Mouse (Mus musculus) 3134 (cell line): ENCODE results near the gene Gstp2.
"Not testable (repeated sequence)": the region's sequence is repeated elsewhere in the genome, so short reads cannot be mapped to it uniquely, and the experiment has no call there.

ENCODE experiments used
- DNase-seq: peaks from one replicate; pipeline ENCODE4 v3.0.0-alpha.2; 2011; ENCODE audit warnings: low spot score; ENCODE audit not compliant: insufficient read length; ENCODE audit errors: extremely low read depth

Gene Gstp2

GRCm38 (mm10) chr19:4070756-4071155 is 24.9 kb upstream of the Gstp2 start:
- DNase-seq, result no peak

DNA sequence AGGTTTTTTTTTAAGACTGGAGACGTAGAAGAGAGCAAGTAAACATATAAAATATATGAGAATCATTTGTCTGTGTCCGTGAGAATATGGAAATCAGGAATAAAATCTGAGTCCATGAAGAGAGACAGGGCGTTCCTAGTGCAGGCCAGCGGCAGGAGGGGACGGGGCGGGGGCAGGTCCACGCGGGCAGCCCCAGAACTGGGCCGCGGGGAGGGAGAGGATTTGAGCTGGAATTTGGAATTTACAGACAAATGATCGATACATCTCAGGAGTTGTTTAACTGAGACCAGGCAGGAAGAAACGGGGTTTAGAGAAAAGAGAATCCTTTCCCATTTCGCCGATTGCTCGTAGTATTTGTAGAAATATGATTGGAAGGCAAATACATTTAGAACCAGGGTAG is 24.5 kb upstream of the Gstp2 start:
- no peak for DNase-seq

DNA sequence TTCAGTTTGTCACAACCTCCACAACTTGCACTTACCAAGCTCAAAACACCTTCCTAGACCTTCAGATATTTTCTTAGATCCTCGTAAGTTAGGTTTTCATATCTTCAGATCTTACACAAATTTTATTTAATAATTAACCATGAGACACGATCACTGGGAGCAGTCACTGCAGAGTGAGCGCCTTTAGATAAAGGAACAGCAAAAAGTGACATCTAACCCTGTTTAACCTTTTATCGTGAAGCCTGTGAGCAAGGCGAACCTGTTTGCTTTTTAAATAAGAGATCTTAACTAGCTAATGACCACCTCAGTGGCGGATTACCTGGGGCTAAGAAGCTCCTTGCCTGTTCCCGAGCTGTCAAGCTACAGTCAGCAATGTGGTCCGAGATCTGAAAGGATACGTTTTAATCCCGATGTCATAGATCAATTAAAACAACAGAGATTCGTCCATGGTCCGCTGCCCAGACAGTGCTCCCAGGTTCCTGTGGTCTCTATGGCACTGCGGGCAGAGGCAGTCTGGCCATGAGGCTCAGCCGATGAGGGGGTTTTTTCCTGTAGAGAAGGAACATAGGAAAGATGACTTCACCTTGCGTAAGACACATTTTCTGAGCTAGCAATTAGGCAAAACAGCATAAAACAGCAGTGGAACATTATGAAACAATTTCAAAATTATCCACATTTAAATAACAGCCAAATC is 23.0 kb upstream of the Gstp2 start:
- no peak for DNase-seq

DNA sequence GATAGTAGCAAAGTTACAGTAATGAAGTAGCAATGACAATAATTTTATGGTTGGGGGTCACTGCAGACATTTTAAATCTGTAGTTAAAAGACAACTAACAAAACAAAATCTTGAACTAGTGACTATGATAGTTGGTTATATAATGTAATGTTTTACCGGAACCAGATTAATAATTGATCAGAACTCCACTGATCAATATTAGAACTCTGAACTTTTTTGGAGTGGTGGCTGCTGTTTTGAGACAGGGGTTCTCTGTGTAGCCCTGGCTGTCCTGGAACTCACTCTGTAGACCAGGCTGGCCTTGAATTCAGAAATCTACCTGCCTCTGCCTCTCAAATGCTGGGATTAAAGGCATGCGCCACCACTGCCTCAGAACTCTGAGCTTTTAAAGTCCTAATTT is 22.4 kb upstream of the Gstp2 start:
- not testable (repeated sequence) for DNase-seq

- DNase-seq, result no peak
Observed at GRCm38 (mm10) chr19:4066877-4067276, 21.1 kb upstream of the Gstp2 start.

- DNase-seq, result peak; percentile 42
Observed at GRCm38 (mm10) chr19:4066280-4066679, 20.5 kb upstream of the Gstp2 start.

- not testable (repeated sequence) for DNase-seq
Observed at GRCm38 (mm10) chr19:4064501-4064900, 18.7 kb upstream of the Gstp2 start.

DNA sequence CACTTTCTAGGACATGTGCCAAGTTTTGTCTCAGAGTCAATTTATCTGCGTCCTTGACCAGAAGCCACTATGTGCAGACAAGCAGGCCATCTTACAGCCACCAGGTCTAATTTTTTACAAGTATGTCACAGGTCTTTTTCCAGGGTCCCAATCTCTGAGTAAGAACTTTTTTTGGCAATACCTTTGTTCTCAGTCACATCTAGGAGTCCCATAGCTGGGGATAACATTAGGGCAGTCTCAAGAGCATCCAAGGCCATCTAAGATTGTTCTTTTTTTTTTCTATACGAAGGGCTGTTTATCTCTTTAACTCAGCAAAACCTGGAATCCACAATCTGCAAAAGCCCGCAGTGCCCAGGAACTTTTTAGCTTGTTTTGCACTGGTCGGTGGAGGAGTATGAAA is 17.5 kb upstream of the Gstp2 start:
- not testable (repeated sequence) for DNase-seq

DNA sequence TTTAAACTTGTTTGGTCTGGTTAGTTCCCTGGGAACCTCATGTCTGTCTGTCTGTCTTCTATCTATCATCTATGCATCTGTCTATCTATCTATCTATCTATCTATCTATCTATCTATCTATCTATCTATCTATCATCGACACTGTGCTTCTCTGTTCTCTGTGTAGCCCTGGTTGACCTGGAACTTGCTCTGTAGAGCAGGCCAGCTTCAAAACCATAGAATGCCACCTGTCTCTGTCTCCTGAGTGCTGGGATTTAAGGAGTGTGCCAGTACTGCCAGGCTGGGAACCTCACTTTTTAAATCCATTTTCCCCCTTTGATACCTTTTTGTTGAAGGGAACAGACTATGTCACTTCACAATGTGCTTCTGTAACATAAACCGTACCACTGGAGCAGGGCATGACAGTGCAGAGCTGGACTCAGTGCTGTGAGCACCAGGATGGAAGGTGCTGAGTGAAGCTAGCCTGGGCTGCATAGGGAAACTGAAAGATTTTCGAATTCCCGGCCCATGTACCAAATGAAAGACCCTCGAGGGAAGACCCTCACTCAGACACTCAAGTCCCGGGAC is 15.2 kb upstream of the Gstp2 start:
- no peak for DNase-seq

GRCm38 (mm10) chr19:4060044-4060898 is 14.4 kb upstream of the Gstp2 start:
- DNase-seq, result peak; percentile 41

GRCm38 (mm10) chr19:4059069-4059740 is 13.4 kb upstream of the Gstp2 start, which contains the start of gene Gstp3:
Gene Gstp3, minus strand, starts transcription at chr19:4059569.
- DNase-seq, result no peak

GRCm38 (mm10) chr19:4058581-4058980 is 12.8 kb upstream of the Gstp2 start:
- no peak for DNase-seq

DNA sequence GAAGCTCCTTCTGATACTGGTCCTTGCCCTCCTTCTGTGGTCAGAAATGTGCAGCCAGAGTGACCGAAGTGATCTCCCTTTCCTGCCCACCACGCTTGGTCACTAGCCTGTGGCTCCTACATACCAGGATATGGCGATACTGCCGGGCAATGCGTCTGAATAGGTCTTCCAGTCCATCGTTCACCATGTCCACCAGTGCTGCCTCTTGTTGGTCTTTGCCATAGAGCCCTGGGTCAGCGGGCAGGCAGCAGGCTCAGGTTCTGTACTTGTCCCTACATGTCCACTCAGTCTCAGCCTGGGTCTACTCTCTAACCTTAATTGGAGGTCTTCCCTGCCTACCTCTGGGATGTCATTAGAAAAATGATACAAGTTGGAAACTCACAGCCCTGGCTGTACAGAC is 12.1 kb upstream of the Gstp2 start:
- DNase-seq, result no peak

DNA sequence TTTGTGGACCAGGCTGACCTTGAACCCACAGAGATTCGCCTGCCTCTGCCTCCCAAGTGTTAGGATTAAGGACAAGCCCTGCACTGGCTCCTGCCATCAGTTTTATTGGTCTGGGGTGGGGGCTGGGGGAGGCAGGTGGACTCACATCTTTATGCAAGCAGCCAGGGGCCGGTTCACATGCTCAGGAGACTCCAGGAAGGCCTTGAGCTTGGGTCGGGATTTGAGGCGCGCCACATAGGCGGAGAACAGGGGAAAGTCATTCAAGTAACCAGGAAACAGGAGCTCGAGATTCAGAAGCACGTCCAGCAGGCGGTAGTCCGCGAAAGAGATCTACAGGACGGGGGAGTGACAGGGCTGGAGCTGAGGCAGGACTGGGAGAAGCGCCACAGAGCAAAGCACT is 11.6 kb upstream of the Gstp2 start:
- no peak for DNase-seq

DNA sequence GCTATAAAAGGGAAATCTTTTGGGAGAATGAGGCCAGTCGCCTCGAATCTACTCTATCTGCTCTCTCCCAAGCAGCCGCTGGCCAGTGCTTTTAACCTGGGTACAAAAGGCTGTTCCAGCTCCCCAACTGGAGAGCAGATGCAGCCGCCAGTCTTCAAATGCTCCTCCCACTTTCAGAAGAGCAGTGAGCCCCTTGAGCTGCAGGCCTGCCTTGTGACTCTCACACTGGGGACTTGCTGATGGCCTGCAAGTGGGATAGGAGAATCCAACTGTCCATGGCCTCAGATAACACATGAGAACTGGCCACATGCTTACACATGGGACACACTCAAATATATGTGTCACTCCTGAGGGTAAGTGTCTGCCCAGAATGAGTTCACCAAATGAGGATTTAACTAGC is 10.9 kb upstream of the Gstp2 start:
- no peak for DNase-seq

DNA sequence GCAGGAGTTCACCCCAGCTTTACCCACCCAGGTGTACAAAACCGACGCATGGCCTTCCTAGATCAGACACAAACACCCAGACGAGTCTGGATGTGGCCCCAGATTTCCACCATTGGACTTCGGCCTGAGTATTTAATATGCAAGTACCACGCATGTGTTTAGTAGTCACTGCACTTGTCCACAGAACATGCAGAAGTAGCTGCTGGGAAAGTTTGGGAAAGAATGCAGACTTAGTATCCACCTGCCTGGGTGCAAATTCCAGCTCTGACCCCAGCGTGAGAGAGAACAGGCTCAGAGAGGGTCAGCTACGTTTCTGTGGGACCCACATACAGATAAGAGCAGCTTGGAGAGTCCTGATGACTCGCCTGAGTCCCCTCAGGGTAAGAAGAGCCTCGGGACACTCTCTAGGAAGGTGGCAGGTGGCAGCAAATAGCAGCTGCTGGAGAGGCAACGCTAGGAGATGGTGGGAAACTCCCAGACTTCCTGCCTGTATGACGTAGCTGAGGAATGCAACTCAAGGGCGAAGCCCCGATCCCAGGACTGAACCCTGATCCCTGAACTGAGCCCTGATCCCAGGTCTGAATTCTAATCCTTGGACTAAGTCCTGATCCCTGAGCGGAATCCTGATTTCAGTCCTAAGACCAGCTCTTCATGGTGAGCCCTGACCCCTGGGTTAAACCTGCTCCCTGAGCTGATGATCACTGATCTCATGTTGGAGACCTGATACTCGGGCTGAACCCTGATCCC is 10.3 kb upstream of the Gstp2 start:
- DNase-seq, result no peak

DNA sequence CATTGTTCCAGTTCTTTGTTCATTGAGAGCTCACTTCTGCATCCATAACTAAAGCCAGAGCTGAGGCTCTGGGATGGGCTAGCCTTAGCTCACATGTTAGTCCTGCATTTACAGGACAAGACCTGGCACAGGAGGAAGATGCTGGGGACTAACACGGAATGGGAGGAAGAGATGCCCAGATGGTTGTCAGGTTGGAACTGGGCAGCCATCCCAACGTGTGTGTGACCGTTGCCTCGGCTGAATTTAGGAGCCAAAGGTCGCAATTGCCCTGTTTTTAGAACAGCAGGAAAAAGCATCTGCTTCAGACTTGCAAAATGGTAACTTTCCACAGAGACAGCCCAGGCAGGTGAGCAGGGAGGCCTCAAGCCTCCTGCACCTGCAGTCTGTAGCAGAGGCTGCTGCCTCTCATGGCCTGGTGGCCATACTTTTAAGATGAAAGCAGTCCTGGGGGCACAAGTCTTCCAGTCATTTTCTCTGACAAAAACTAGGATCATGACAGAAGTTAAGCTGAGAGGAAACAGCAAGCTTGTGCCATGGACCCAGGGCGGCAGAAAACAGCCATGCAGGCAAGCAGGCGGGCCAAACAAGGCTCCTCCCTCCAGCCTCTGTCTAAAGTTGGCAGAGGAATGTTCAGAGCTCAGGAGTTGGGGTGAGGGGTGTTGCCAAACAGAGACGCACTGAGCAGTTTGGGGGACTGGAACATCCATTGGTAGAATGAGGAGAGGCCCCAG is 9.6 kb upstream of the Gstp2 start:
- no peak for DNase-seq

GRCm38 (mm10) chr19:4054613-4055012 is 8.8 kb upstream of the Gstp2 start:
- no peak for DNase-seq

DNA sequence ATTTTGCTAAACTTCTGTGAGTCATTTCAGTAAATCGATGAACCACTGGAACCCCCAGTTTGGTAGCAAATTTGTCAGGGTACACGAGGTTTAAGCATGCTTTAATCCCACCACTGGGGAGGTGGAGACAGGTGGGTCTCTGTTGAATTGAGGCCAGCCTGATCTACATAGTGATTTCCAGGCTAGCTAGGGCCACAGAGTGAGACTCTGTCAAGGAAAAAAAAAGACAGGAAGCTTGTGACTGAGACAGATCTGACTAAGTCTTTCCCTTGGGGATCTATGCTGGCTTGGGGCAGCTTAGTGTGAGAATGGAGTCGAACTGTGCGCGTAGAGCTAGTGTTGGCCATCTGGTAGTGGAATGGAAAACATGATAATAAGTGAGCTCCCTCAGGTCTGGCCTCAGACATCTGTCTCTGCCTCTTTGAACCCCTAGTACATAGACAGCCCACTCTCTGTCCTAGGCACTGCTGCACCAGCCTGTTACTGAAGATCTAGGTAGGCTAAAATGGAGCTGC is 6.8 kb upstream of the Gstp2 start:
- no peak for DNase-seq
